Mouse (Mus musculus): ENCODE measurements around the gene Sh3pxd2a.

Sh3pxd2a gene

GRCm38 (mm10) chr19:47270520-47270919, 193.7 kb downstream of the Sh3pxd2a start:
- DNase-seq (ENCODE audit: low spot score), result no peak

- no peak for DNase-seq (ENCODE audit: low spot score)
These were observed 194.5 kb downstream of the Sh3pxd2a start for GRCm38 (mm10) chr19:47269729-47270128.

GRCm38 (mm10) chr19:47267066-47267465, 197.1 kb downstream of the Sh3pxd2a start:
- DNase-seq (ENCODE audit: low spot score), result no peak

GRCm38 (mm10) chr19:47266070-47266801, 198.0 kb downstream of the Sh3pxd2a start:
- no peak for DNase-seq (ENCODE audit: low spot score)

GRCm38 (mm10) chr19:47264322-47265092, 199.7 kb downstream of the Sh3pxd2a start:
- peak; percentile 57 for DNase-seq (ENCODE audit: low spot score)

GRCm38 (mm10) chr19:47263621-47264020, 200.6 kb downstream of the Sh3pxd2a start:
- DNase-seq (ENCODE audit: low spot score), result no peak

- no peak for DNase-seq (ENCODE audit: low spot score)
These were observed 203.0 kb downstream of the Sh3pxd2a start for GRCm38 (mm10) chr19:47261196-47261595.

GRCm38 (mm10) chr19:47259581-47259980, 204.6 kb downstream of the Sh3pxd2a start:
- DNase-seq (ENCODE audit: low spot score), result no peak

- DNase-seq (ENCODE audit: low spot score), result no peak
These were observed 208.3 kb downstream of the Sh3pxd2a start for GRCm38 (mm10) chr19:47255919-47256318.

GRCm38 (mm10) chr19:47255036-47255435, 209.2 kb downstream of the Sh3pxd2a start:
- no peak for DNase-seq (ENCODE audit: low spot score)

GRCm38 (mm10) chr19:47253053-47253628, 211.1 kb downstream of the Sh3pxd2a start:
- DNase-seq (ENCODE audit: low spot score), result no peak

GRCm38 (mm10) chr19:47250931-47251330, 213.3 kb downstream of the Sh3pxd2a start:
- DNase-seq (ENCODE audit: low spot score), result no peak

GRCm38 (mm10) chr19:47248906-47249568, 215.2 kb downstream of the Sh3pxd2a start:
- no peak for DNase-seq (ENCODE audit: low spot score)

- no peak for DNase-seq (ENCODE audit: low spot score)
These were observed 215.9 kb downstream of the Sh3pxd2a start for GRCm38 (mm10) chr19:47248296-47248695.

GRCm38 (mm10) chr19:47247791-47248190, 216.4 kb downstream of the Sh3pxd2a start:
- DNase-seq (ENCODE audit: low spot score), result no peak

- no peak for DNase-seq (ENCODE audit: low spot score)
These were observed 218.7 kb downstream of the Sh3pxd2a start for GRCm38 (mm10) chr19:47245512-47245911.

- no peak for DNase-seq (ENCODE audit: low spot score)
These were observed 222.0 kb downstream of the Sh3pxd2a start for GRCm38 (mm10) chr19:47242227-47242626.

- DNase-seq (ENCODE audit: low spot score), result no peak
These were observed 223.2 kb downstream of the Sh3pxd2a start for GRCm38 (mm10) chr19:47240957-47241356.

- no peak for DNase-seq (ENCODE audit: low spot score)
These were observed 224.1 kb downstream of the Sh3pxd2a start for GRCm38 (mm10) chr19:47240076-47240475.

- DNase-seq (ENCODE audit: low spot score), result no peak
These were observed 231.1 kb downstream of the Sh3pxd2a start for GRCm38 (mm10) chr19:47233087-47233486.

- DNase-seq (ENCODE audit: low spot score), result no peak
These were observed 231.9 kb downstream of the Sh3pxd2a start for GRCm38 (mm10) chr19:47232077-47232865.

- no peak for DNase-seq (ENCODE audit: low spot score)
These were observed 232.8 kb downstream of the Sh3pxd2a start for GRCm38 (mm10) chr19:47231389-47231788.
